Mouse (Mus musculus) olfactory bulb, adult 2 months (tissue): ENCODE results near the gene Slc7a14.

Experiments used
- CTCF ChIP-seq: fragments of 200-500 bp; IDR thresholded peaks from 2 replicates; pipeline ENCODE4 v1.5.1; 2012; ENCODE audit warnings: low read depth, mild to moderate bottlenecking, low read length, moderate library complexity; ENCODE audit not compliant: insufficient read depth
- POLR2A ChIP-seq: fragments of 200-500 bp; IDR thresholded peaks from 2 replicates; pipeline ENCODE4 v1.6.1; 2012; ENCODE audit warnings: mild to moderate bottlenecking, low read depth, low read length, moderate library complexity; ENCODE audit not compliant: insufficient read depth

DNA sequence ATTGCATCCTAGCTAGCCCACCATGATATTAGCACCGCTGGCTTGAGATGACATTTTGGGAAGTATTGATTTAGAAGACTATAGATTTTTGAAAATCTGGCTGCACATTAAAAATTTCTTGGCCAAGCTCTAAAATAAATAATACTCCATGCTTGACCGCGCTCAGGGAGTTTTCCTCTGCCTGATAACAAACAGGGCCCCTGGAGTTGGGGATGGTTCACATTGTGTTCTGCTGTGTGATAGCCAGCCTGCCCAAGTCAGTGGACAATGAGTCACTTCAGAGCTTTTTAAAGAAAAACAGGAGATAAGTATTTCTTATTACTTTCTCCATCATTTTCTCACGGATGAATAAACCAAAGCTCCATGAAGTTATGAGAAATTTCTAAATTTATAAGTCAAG, 90.1 kb downstream of the Slc7a14 start:
- TF ChIP-seq CTCF (no peak), POLR2A (no peak)
